Mouse (Mus musculus) kidney, embryonic 14.5 days (tissue): ENCODE data around the gene Ubqlnl. TPM values are rescaled to one million over a fixed set of nuclear protein-coding genes. Genes with fewer than 3 reads are reported as not detected.

Experiments used
- ATAC-seq: fragments of 200-750 bp; cut with Nextera tagmentation; 2 replicates; pipeline ENCODE4 v1.8.0; 2017; ENCODE audit warnings: moderate number of reproducible peaks, mild to moderate bottlenecking, moderate TSS enrichment, moderate library complexity; ENCODE audit not compliant: low FRiP score, low TSS enrichment
- H3K27ac ChIP-seq: fragments of 300-500 bp; sonication (generic); 2 replicates; pipeline ENCODE4 v1.5.1; 2014; ENCODE audit warnings: low read depth, mild to moderate bottlenecking, low read length, moderate library complexity, mixed read lengths
- H3K27me3 ChIP-seq: fragments of 300-500 bp; sonication (generic); 2 replicates; pipeline ENCODE4 v1.6.1; 2014; ENCODE audit warnings: mild to moderate bottlenecking, low read length; ENCODE audit not compliant: control insufficient read depth, insufficient read depth
- H3K36me3 ChIP-seq: fragments of 300-500 bp; sonication (generic); 2 replicates; pipeline ENCODE4 v1.6.1; 2014; ENCODE audit warnings: low read length, mixed read lengths; ENCODE audit not compliant: control insufficient read depth, insufficient read depth
- H3K4me1 ChIP-seq: fragments of 300-500 bp; sonication (generic); 2 replicates; pipeline ENCODE4 v1.6.1; 2014; ENCODE audit warnings: low read length, mixed read lengths; ENCODE audit not compliant: control insufficient read depth, insufficient read depth
- H3K4me2 ChIP-seq: fragments of 300-500 bp; sonication (generic); replicated peaks from 2 replicates; pipeline ENCODE4 v1.6.1; 2014; ENCODE audit warnings: low read depth, mild to moderate bottlenecking, low read length
- H3K4me3 ChIP-seq: fragments of 300-500 bp; sonication (generic); 2 replicates; pipeline ENCODE4 v1.5.1; 2014; ENCODE audit warnings: mild to moderate bottlenecking, low read length
- H3K9ac ChIP-seq: fragments of 300-500 bp; sonication (generic); 2 replicates; pipeline ENCODE4 v1.6.1; 2014; ENCODE audit warnings: low read depth, mild to moderate bottlenecking, low read length, moderate library complexity
- H3K9me3 ChIP-seq: fragments of 300-500 bp; sonication (generic); 2 replicates; pipeline ENCODE4 v1.6.1; 2016; ENCODE audit warnings: low read length; ENCODE audit not compliant: control insufficient read depth
- WGBS: fragments of 180-500 bp; shearing (Covaris S2); extraction: QIAGEN DNeasy Blood & Tissue Kit; methylation state at CpG from one replicate; pipeline ENCODE4 v1.1.7; 2014; 5-methylcytosine and 5-hydroxymethylcytosine counted together
- polyA plus RNA-seq: library from polyadenylated mRNA; unstranded; fragments of >200 nt; fragmentation: Nextera tagmentation; extraction: Ambion mirVana; gene quantifications from 2 replicates; pipeline ENCODE4 v1.2.1, GENCODE M21; 2014

Gene Ubqlnl
- polyA plus RNA-seq: not detected in 2 replicates

GRCm38 (mm10) chr7:104150456-104150855 is at the start of gene Ubqlnl:
TSS of gene Ubqlnl (minus strand) at chr7:104150556.
- H3K4me2 ChIP-seq: no peak within 1 kb of the TSS
- H3K27me3 ChIP-seq: no peaks in the 10 kb centered on the region
- H3K4me1 ChIP-seq: no peaks in the 10 kb centered on the region
- no peaks in the 10 kb centered on the region for H3K9me3 ChIP-seq
- H3K36me3 ChIP-seq: no peaks in the 10 kb centered on the region
- no peak within 1 kb of the TSS for H3K27ac ChIP-seq
- 90% methylated on average over 2 of the region's 2 CpGs for WGBS
- no peak within 1 kb of the TSS for H3K9ac ChIP-seq
- no peak for ATAC-seq
- H3K4me3 ChIP-seq: no peak within 1 kb of the TSS

GRCm38 (mm10) chr7:104199822-104200221 is 49.5 kb upstream of the Ubqlnl start:
- Histone ChIP-seq H3K27me3 (no peaks in the 10 kb centered on the region), H3K27ac (no peak overlapping the region), H3K4me2 (no peak overlapping the region), H3K4me1 (no peaks in the 10 kb centered on the region), H3K4me3 (no peak overlapping the region), H3K9ac (no peak overlapping the region), H3K36me3 (no peaks in the 10 kb centered on the region), H3K9me3 (no peaks in the 10 kb centered on the region)
- ATAC-seq: peak; percentile 83; the same call in 1 of the 2 replicates
- WGBS: 5% methylated on average over 5 of the region's 5 CpGs

GRCm38 (mm10) chr7:104195885-104196284 is 45.5 kb upstream of the Ubqlnl start, which contains the start of gene Olfr649:
TSS of gene Olfr649 (minus strand) at chr7:104195985.
- Histone ChIP-seq H3K36me3 (no peaks in the 10 kb centered on the region), H3K9me3 (no peaks in the 10 kb centered on the region), H3K27me3 (no peaks in the 10 kb centered on the region), H3K4me3 (no peak within 1 kb of the TSS), H3K4me2 (no peak within 1 kb of the TSS), H3K4me1 (no peaks in the 10 kb centered on the region), H3K9ac (no peak within 1 kb of the TSS), H3K27ac (no peak within 1 kb of the TSS)
- ATAC-seq: no peak
- 80% methylated on average over 6 of the region's 6 CpGs for WGBS

- WGBS: 63% methylated on average over 9 of the region's 9 CpGs
- H3K27me3 ChIP-seq: no peaks in the 10 kb centered on the region
Observed at GRCm38 (mm10) chr7:104191275-104191674, 40.9 kb upstream of the Ubqlnl start.

GRCm38 (mm10) chr7:104183292-104183691 is 32.9 kb upstream of the Ubqlnl start, which contains the start of gene Olfr648:
TSS of gene Olfr648 (minus strand) at chr7:104183392.
- no peak for ATAC-seq
- H3K36me3 ChIP-seq: no peaks in the 10 kb centered on the region
- WGBS: 91% methylated on average over 2 of the region's 2 CpGs
- no peaks in the 10 kb centered on the region for H3K27me3 ChIP-seq
- H3K27ac ChIP-seq: no peak within 1 kb of the TSS
- H3K4me1 ChIP-seq: no peaks in the 10 kb centered on the region
- H3K9ac ChIP-seq: no peak within 1 kb of the TSS
- no peak within 1 kb of the TSS for H3K4me2 ChIP-seq
- no peak within 1 kb of the TSS for H3K4me3 ChIP-seq
- H3K9me3 ChIP-seq: no peaks in the 10 kb centered on the region

More at GRCm38 (mm10) chr7:104191275-104191674, 40.9 kb upstream of the Ubqlnl start:
- Histone ChIP-seq H3K9ac (no peak overlapping the region), H3K4me1 (no peaks in the 10 kb centered on the region), H3K4me2 (no peak overlapping the region), H3K36me3 (no peaks in the 10 kb centered on the region), H3K27ac (no peak overlapping the region), H3K9me3 (no peaks in the 10 kb centered on the region), H3K4me3 (no peak overlapping the region)
- no peak for ATAC-seq

GRCm38 (mm10) chr7:104179074-104179473 is 28.7 kb upstream of the Ubqlnl start:
- no peak overlapping the region for H3K27ac ChIP-seq
- no peaks in the 10 kb centered on the region for H3K36me3 ChIP-seq
- ATAC-seq: no peak
- no peaks in the 10 kb centered on the region for H3K9me3 ChIP-seq
- no peaks in the 10 kb centered on the region for H3K4me1 ChIP-seq
- H3K4me2 ChIP-seq: no peak overlapping the region
- H3K4me3 ChIP-seq: no peak overlapping the region
- no peaks in the 10 kb centered on the region for H3K27me3 ChIP-seq
- WGBS: 93% methylated on average over 1 of the region's 1 CpGs
- no peak overlapping the region for H3K9ac ChIP-seq

GRCm38 (mm10) chr7:104178422-104179054 is 28.2 kb upstream of the Ubqlnl start:
- Histone ChIP-seq H3K9me3 (no peaks in the 10 kb centered on the region), H3K4me1 (no peaks in the 10 kb centered on the region), H3K9ac (no peak overlapping the region), H3K27me3 (no peaks in the 10 kb centered on the region), H3K36me3 (no peaks in the 10 kb centered on the region), H3K4me2 (no peak overlapping the region), H3K27ac (no peak overlapping the region), H3K4me3 (no peak overlapping the region)
- no peak for ATAC-seq
- WGBS: 72% methylated on average over 5 of the region's 5 CpGs

- Histone ChIP-seq H3K4me2 (no peak overlapping the region), H3K9ac (no peak overlapping the region), H3K27ac (no peak overlapping the region), H3K36me3 (no peaks in the 10 kb centered on the region), H3K4me3 (no peak overlapping the region), H3K4me1 (no peaks in the 10 kb centered on the region), H3K9me3 (no peaks in the 10 kb centered on the region), H3K27me3 (no peaks in the 10 kb centered on the region)
- WGBS: 64% methylated on average over 1 of the region's 1 CpGs
- ATAC-seq: no peak
Observed at GRCm38 (mm10) chr7:104175085-104175484, 24.7 kb upstream of the Ubqlnl start.

- Histone ChIP-seq H3K4me2 (no peak overlapping the region), H3K4me1 (no peaks in the 10 kb centered on the region), H3K9ac (no peak overlapping the region), H3K27ac (no peak overlapping the region), H3K27me3 (no peaks in the 10 kb centered on the region), H3K36me3 (no peaks in the 10 kb centered on the region), H3K9me3 (no peaks in the 10 kb centered on the region), H3K4me3 (no peak overlapping the region)
- 63% methylated on average over 6 of the region's 6 CpGs for WGBS
- ATAC-seq: no peak
Observed at GRCm38 (mm10) chr7:104169634-104170204, 19.4 kb upstream of the Ubqlnl start.
